31 mouse cellular contexts compared by ENCODE assay signal in genomic region chr9:68351466-68351865, GRCm38 (mm10).
DNase-seq lines count a peak whose midpoint lies in the region; ATAC-seq and TF ChIP-seq lines count a peak whose summit lies in the region.
"Had no signal": no experiment of that assay in that cellular context is flagged by ENCODE, and none has a peak within 500 bp of the region (broad histone marks: within the 10 kb centered on the region; RNA-seq: fewer than 3 reads in every experiment).

No protein-coding gene starts in this region.

- no peaks in the 10 kb centered on the region for H3K27me3 ChIP-seq in heart, embryonic 12.5 days (replicated peaks)
- H3K27me3 ChIP-seq: CH12.LX; forebrain, embryonic 13.5 days; kidney, embryonic 15.5 days; midbrain, embryonic 15.5 days; neural tube, embryonic 15.5 days had no signal

- no peaks in the 10 kb centered on the region for H3K4me1 ChIP-seq in heart, embryonic 12.5 days (replicated peaks)
- H3K4me1 ChIP-seq: forebrain, embryonic 13.5 days; hindbrain, embryonic 10.5 days; kidney, embryonic 15.5 days; midbrain, embryonic 10.5 days; midbrain, embryonic 15.5 days; neural tube, embryonic 15.5 days had no signal

- no peak overlapping the region for H3K27ac ChIP-seq in heart, embryonic 12.5 days (ENCODE audit: poor library complexity, severe bottlenecking)
- peak overlapping the region; percentile 9; the same call in 1 of the 2 replicates for H3K27ac ChIP-seq in gastrocnemius, adult 2 months
- H3K27ac ChIP-seq: forebrain, embryonic 13.5 days; hindbrain, embryonic 10.5 days; kidney, embryonic 15.5 days; liver, embryonic 14.5 days; midbrain, embryonic 10.5 days; midbrain, embryonic 15.5 days; neural tube, embryonic 15.5 days; stomach, postnatal 0 days had no signal

- DNase-seq in frontal cortex, postnatal 10 days (ENCODE audit: low spot score in 2 of 2), result no peak
- DNase-seq in heart, adult 9 months (ENCODE audit: low spot score in 2 of 2), result peak; percentile 9 to 16
- DNase-seq in gastrocnemius, adult 2 months, result peak; percentile 59
- peak; percentile 7 to 10 for DNase-seq in heart, postnatal 36 days
- DNase-seq in cerebellum, adult 11-12 months, result no peak
- no peak for DNase-seq in lung, postnatal 4 days
- DNase-seq: adrenal gland, adult 2 months; cerebellum, adult 8-10 months; cerebellum, postnatal 25 days; kidney, adult 18-20 months; kidney, postnatal 25 days; liver; lung, adult 2 months; lung, postnatal 14 days; retina, postnatal 1 day; spleen, adult 18-20 months; thymus, adult 2 months; thymus, postnatal 36 days had no signal

- WGBS in heart, embryonic 12.5 days, result 76% methylated on average over 4 of the region's 4 CpGs

- TF ChIP-seq CTCF in gastrocnemius, adult 2 months (IDR thresholded peaks at IDR 0.05), result no peak

- no peak overlapping the region for H3K9ac ChIP-seq in heart, embryonic 12.5 days
- H3K9ac ChIP-seq: forebrain, embryonic 13.5 days; kidney, embryonic 15.5 days; liver, embryonic 14.5 days; midbrain, embryonic 15.5 days; neural tube, embryonic 15.5 days had no signal

- intact Hi-C loops in gastrocnemius, adult 2 months (cut with DNase I), result no loop called here
- intact Hi-C loops in heart, postnatal 36 days (cut with DNase I), result loop anchor here (10.0 kb wide), 1 partner anchor 363 kb away; no protein-coding TSS in a partner anchor

- H3K4me2 ChIP-seq in heart, embryonic 12.5 days, result no peak overlapping the region
- H3K4me2 ChIP-seq: forebrain, embryonic 13.5 days; kidney, embryonic 15.5 days; midbrain, embryonic 15.5 days; neural tube, embryonic 15.5 days had no signal

- peak; percentile 36; the same call in 1 of the 2 replicates for ATAC-seq in frontal cortex, adult (ENCODE audit: low TSS enrichment)
- ATAC-seq in heart, embryonic 12.5 days (ENCODE audit: insufficient number of reproducible peaks, low FRiP score), result no peak
- ATAC-seq: activated CD4-positive, CD25-positive, alpha-beta regulatory T cell, adult 4 months; forebrain, embryonic 13.5 days; hindbrain, embryonic 16.5 days; midbrain, embryonic 15.5 days had no signal

- H3K36me3 ChIP-seq in heart, embryonic 12.5 days, result no peaks in the 10 kb centered on the region
- H3K36me3 ChIP-seq: hindbrain, embryonic 10.5 days; kidney, embryonic 15.5 days; midbrain, embryonic 10.5 days; midbrain, embryonic 15.5 days; neural tube, embryonic 15.5 days had no signal

- no peaks in the 10 kb centered on the region for H3K9me3 ChIP-seq in heart, embryonic 12.5 days (replicated peaks)
- H3K9me3 ChIP-seq: forebrain, embryonic 13.5 days; hindbrain, embryonic 10.5 days; kidney, embryonic 15.5 days; midbrain, embryonic 10.5 days; midbrain, embryonic 15.5 days; neural tube, embryonic 15.5 days had no signal

- H3K4me3 ChIP-seq in heart, embryonic 12.5 days, result no peak overlapping the region
- H3K4me3 ChIP-seq in gastrocnemius, adult 2 months, result no peak overlapping the region
- H3K4me3 ChIP-seq: forebrain, embryonic 13.5 days; hindbrain, embryonic 10.5 days; kidney, embryonic 15.5 days; midbrain, embryonic 10.5 days; midbrain, embryonic 15.5 days; neural tube, embryonic 15.5 days had no signal

Comparison
In these comparisons a context has a peak if more than half of its experiments do, and no peak if none do; other contexts are left out.
1. DNase-seq: peak in heart, adult 9 months (2 of 2), gastrocnemius, adult 2 months (single experiment) and heart, postnatal 36 days (2 of 2); none in frontal cortex, postnatal 10 days (0 of 2), cerebellum, adult 11-12 months (single experiment) and lung, postnatal 4 days (0 of 2).